Mouse (Mus musculus) kidney, embryonic 15.5 days (tissue): ENCODE data around the gene Gadd45gip1. TPM values are rescaled to one million over a fixed set of nuclear protein-coding genes. Genes with fewer than 3 reads are reported as not detected.

ENCODE experiments used
- ATAC-seq: fragments of 200-750 bp; cut with Nextera tagmentation; replicated peaks from 2 replicates; pipeline ENCODE4 v1.8.0; 2017; ENCODE audit warnings: moderate TSS enrichment; ENCODE audit not compliant: low FRiP score
- H3K27ac ChIP-seq: fragments of 300-500 bp; sonication (generic); 2 replicates; pipeline ENCODE4 v1.5.1; 2015; ENCODE audit warnings: mild to moderate bottlenecking, inconsistent platforms
- H3K27me3 ChIP-seq: fragments of 300-500 bp; sonication (generic); 2 replicates; pipeline ENCODE4 v1.6.1; 2015; ENCODE audit warnings: inconsistent platforms
- H3K36me3 ChIP-seq: fragments of 300-500 bp; sonication (generic); 2 replicates; pipeline ENCODE4 v1.6.1; 2015; ENCODE audit warnings: inconsistent platforms
- H3K4me1 ChIP-seq: fragments of 300-500 bp; sonication (generic); 2 replicates; pipeline ENCODE4 v1.6.1; 2015; ENCODE audit warnings: inconsistent platforms
- H3K4me2 ChIP-seq: fragments of 300-500 bp; sonication (generic); 2 replicates; pipeline ENCODE4 v1.6.1; 2015; ENCODE audit warnings: moderate library complexity, mild to moderate bottlenecking, inconsistent platforms
- H3K4me3 ChIP-seq: fragments of 300-500 bp; sonication (generic); replicated peaks from 2 replicates; pipeline ENCODE4 v1.5.1; 2015; ENCODE audit warnings: mild to moderate bottlenecking, inconsistent platforms
- H3K9ac ChIP-seq: fragments of 300-500 bp; sonication (generic); 2 replicates; pipeline ENCODE4 v1.6.1; 2015; ENCODE audit warnings: mild to moderate bottlenecking, inconsistent platforms
- H3K9me3 ChIP-seq: fragments of 300-500 bp; sonication (generic); replicated peaks from 2 replicates; pipeline ENCODE4 v1.6.1; 2016; ENCODE audit warnings: inconsistent platforms
- WGBS: fragments of 180-500 bp; shearing (Covaris S2); methylation state at CpG from one replicate; pipeline ENCODE4 v1.1.7; 2015; ENCODE audit warnings: mixed read lengths; 5-methylcytosine and 5-hydroxymethylcytosine counted together
- microRNA-seq: library from miRNA; unstranded; fragments of <30 nt; microRNA quantifications from one replicate; pipeline ENCODE4, GENCODE M21; 2016
- polyA plus RNA-seq: library from polyadenylated mRNA; unstranded; fragments of >200 nt; fragmentation: Nextera tagmentation; extraction: Ambion mirVana; gene quantifications from 2 replicates; pipeline ENCODE4 v1.2.1, GENCODE M21; 2015

Gadd45gip1 gene
- polyA plus RNA-seq, 1 experiment from 2014 or later: 52.6 TPM

DNA sequence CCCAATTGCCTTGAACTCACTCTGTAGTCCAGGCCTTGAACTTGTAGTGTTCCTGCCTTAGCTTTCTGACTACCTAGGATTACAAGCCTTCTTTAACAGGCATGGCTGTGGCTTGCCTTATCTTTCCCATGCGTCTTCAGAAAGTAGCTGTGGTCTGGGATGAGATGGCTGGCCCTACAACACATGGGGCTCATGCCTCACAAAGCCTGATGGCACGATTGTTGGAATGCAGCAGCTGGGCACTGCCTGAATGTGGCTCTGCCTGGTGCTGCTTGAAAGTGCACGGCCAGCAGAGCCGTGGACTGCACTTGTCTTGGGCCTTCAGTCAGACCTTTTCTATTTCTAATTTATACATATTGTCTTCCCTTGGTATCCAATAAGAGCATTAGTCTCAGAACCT is 53.4 kb downstream of the Gadd45gip1 start:
- no peaks in the 10 kb centered on the region for H3K4me1 ChIP-seq
- 89% methylated on average over 4 of the region's 4 CpGs for WGBS
- no peak for ATAC-seq

More for the DNA sequence above, 53.4 kb downstream of the Gadd45gip1 start:
- no peak overlapping the region for H3K9ac ChIP-seq
- no peak overlapping the region for H3K4me2 ChIP-seq
- no peak overlapping the region for H3K4me3 ChIP-seq
- no peaks in the 10 kb centered on the region for H3K27me3 ChIP-seq
- H3K36me3 ChIP-seq: peaks cover 53% of the 10 kb centered on the region
- no peak overlapping the region for H3K27ac ChIP-seq
- H3K9me3 ChIP-seq: no peaks in the 10 kb centered on the region

Small RNA genes lying within 50 kb of the gene (microRNA-seq; reads per million reads assigned to microRNA genes)
- gene Mir7069: 1.6 reads per million, percentile 4 among the genes with 10 or more reads in this experiment

Other genes with a start within 250 kb of the Gadd45gip1 start
- gene Ier2, start 168.7 kb upstream of the Gadd45gip1 start, polyA plus RNA-seq: 73.4 and 80.3 TPM in 2 replicates
- gene Trmt1, start 145.2 kb upstream of the Gadd45gip1 start, polyA plus RNA-seq: 68.7 and 73.8 TPM in 2 replicates
- gene Nacc1, start 143.7 kb upstream of the Gadd45gip1 start, polyA plus RNA-seq: 23.9 and 25.6 TPM in 2 replicates
- gene Lyl1, start 130.1 kb upstream of the Gadd45gip1 start, polyA plus RNA-seq: 7.6 and 7.8 TPM in 2 replicates
- 1.9 and 2.3 TPM in 2 replicates for gene G430095P16Rik, start 108.5 kb upstream of the Gadd45gip1 start, polyA plus RNA-seq
- 14.2 and 15.5 TPM in 2 replicates for gene Nfix, start 31.2 kb upstream of the Gadd45gip1 start, polyA plus RNA-seq
- gene Dand5, start 8.7 kb upstream of the Gadd45gip1 start, polyA plus RNA-seq: 6.3 and 7.0 TPM in 2 replicates
- 112 and 122 TPM in 2 replicates for gene Rad23a, start 9.1 kb downstream of the Gadd45gip1 start, polyA plus RNA-seq
- 1,039 and 1,041 TPM in 2 replicates for gene Calr, start 15.4 kb downstream of the Gadd45gip1 start, polyA plus RNA-seq
- gene Farsa, start 25.5 kb downstream of the Gadd45gip1 start, polyA plus RNA-seq: 102 and 103 TPM in 2 replicates
- 66.5 and 70.3 TPM in 2 replicates for gene Syce2, start 40.6 kb downstream of the Gadd45gip1 start, polyA plus RNA-seq
- 49.8 and 51.2 TPM in 2 replicates for gene Gcdh, start 62.4 kb downstream of the Gadd45gip1 start, polyA plus RNA-seq
- gene Klf1, start 70.4 kb downstream of the Gadd45gip1 start, polyA plus RNA-seq: 3.4 and 7.2 TPM in 2 replicates
- gene Dnase2a, start 77.0 kb downstream of the Gadd45gip1 start, polyA plus RNA-seq: 8.3 and 8.6 TPM in 2 replicates
- gene Mast1, start 105.8 kb downstream of the Gadd45gip1 start, polyA plus RNA-seq: 0.40 and 0.48 TPM in 2 replicates
- gene Rtbdn, start 115.5 kb downstream of the Gadd45gip1 start, polyA plus RNA-seq: 0.45 and 0.49 TPM in 2 replicates
- gene Gm49661, start 137.9 kb downstream of the Gadd45gip1 start, polyA plus RNA-seq: not detected in 2 replicates
- gene Prdx2, start 138.1 kb downstream of the Gadd45gip1 start, polyA plus RNA-seq: 808 and 824 TPM in 2 replicates
- gene Rnaseh2a, start 138.2 kb downstream of the Gadd45gip1 start, polyA plus RNA-seq: 125 and 129 TPM in 2 replicates
- 9.6 TPM in 2 replicates for gene Junb, start 147.2 kb downstream of the Gadd45gip1 start, polyA plus RNA-seq
- gene Hook2, start 159.1 kb downstream of the Gadd45gip1 start, polyA plus RNA-seq: 25.3 and 27.0 TPM in 2 replicates
- gene Best2, start 183.0 kb downstream of the Gadd45gip1 start, polyA plus RNA-seq: 0.10 TPM in 1 of 2 replicates, not detected in the other
- gene Asna1, start 193.8 kb downstream of the Gadd45gip1 start, polyA plus RNA-seq: 133 and 143 TPM in 2 replicates
- 119 and 120 TPM in 2 replicates for gene Trir, start 195.3 kb downstream of the Gadd45gip1 start, polyA plus RNA-seq
- 25.8 and 30.0 TPM in 2 replicates for gene Tnpo2, start 205.4 kb downstream of the Gadd45gip1 start, polyA plus RNA-seq
- 28.9 and 32.1 TPM in 2 replicates for gene Fbxw9, start 228.5 kb downstream of the Gadd45gip1 start, polyA plus RNA-seq
- gene Gm5741, start 236.5 kb downstream of the Gadd45gip1 start, polyA plus RNA-seq: 0.66 and 0.82 TPM in 2 replicates
- 68.8 and 72.3 TPM in 2 replicates for gene Dhps, start 240.2 kb downstream of the Gadd45gip1 start, polyA plus RNA-seq
- gene Wdr83os, start 249.2 kb downstream of the Gadd45gip1 start, polyA plus RNA-seq: 141 TPM in 2 replicates
- 43.3 and 45.1 TPM in 2 replicates for gene Wdr83, start 249.8 kb downstream of the Gadd45gip1 start, polyA plus RNA-seq